Mouse (Mus musculus) erythroblast, embryonic 14.5 days (primary cell): ENCODE measurements around the gene Pianp. TPM values are rescaled to one million over a fixed set of nuclear protein-coding genes. Genes with fewer than 3 reads are reported as not detected.
"Not testable (repeated sequence)": the region's sequence is repeated elsewhere in the genome, so short reads cannot be mapped to it uniquely, and the experiment has no call there.

Experiments used
- H3K27me3 ChIP-seq: 2 replicates; pipeline ENCODE4 v1.6.1; 2012; ENCODE audit warnings: inconsistent platforms; ENCODE audit not compliant: control insufficient read depth
- H3K36me3 ChIP-seq: 2 replicates; pipeline ENCODE4 v1.6.1; 2012; ENCODE audit warnings: mild to moderate bottlenecking, inconsistent platforms; ENCODE audit not compliant: control insufficient read depth
- H3K4me1 ChIP-seq: 2 replicates; pipeline ENCODE4 v1.6.1; 2012; ENCODE audit warnings: inconsistent platforms; ENCODE audit not compliant: control insufficient read depth
- H3K4me3 ChIP-seq: replicated peaks from 2 replicates; pipeline ENCODE3; 2012; ENCODE audit warnings: moderate library complexity, mild to moderate bottlenecking, inconsistent platforms
- H3K9me3 ChIP-seq: 2 replicates; pipeline ENCODE4 v1.6.1; 2012; ENCODE audit warnings: low read length, inconsistent platforms, mixed read lengths; ENCODE audit not compliant: control insufficient read depth
- GATA1 ChIP-seq: IDR thresholded peaks from 2 replicates; pipeline ENCODE4 v1.6.1; 2012; ENCODE audit warnings: low read length, inconsistent platforms, mixed read lengths
- TAL1 ChIP-seq: IDR thresholded peaks from 3 replicates; pipeline ENCODE4 v1.6.1; 2012; ENCODE audit warnings: low read length, inconsistent platforms, mixed read lengths
- polyA plus RNA-seq: library from polyadenylated mRNA; stranded (reverse); fragments of >175 nt; gene quantifications from 2 replicates; pipeline ENCODE4 v1.2.3, GENCODE M21; 2012

The Pianp gene
- polyA plus RNA-seq, 1 experiment: not detected

- TF ChIP-seq GATA1 (no peak), TAL1 (no peak)
- H3K4me1 ChIP-seq: peaks cover 10% of the 10 kb centered on the region
- H3K9me3 ChIP-seq: peaks cover 6% of the 10 kb centered on the region; the same call in 1 of the 2 replicates
- H3K4me3 ChIP-seq: no peak overlapping the region
- peaks cover 98% of the 10 kb centered on the region for H3K27me3 ChIP-seq
- H3K36me3 ChIP-seq: no peaks in the 10 kb centered on the region
Observed at GRCm38 (mm10) chr6:124999546-124999945, 3.1 kb downstream of the Pianp start.

DNA sequence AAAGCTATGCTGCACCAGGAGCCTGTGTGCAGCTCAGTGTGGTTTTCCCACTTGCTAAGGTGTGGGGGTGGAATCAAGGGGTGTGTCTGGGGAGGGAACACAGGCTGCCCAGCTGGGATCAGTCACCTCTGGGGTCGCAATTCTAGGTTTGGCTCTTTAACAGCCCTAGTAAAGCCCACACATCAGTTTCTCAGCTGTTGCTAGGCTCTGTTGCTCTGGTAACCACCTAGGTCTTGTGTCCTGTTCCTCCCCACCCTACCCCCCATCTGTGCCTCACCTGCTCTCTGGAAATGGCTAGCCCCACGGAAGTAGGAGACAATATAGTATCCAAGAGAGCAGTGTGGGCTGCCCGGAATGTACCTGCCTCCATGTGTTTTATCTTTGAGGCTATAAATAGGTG is 7.2 kb downstream of the Pianp start:
- no peak overlapping the region for H3K4me3 ChIP-seq
- H3K9me3 ChIP-seq: no peaks in the 10 kb centered on the region
- H3K27me3 ChIP-seq: peaks cover 57% of the 10 kb centered on the region
- H3K36me3 ChIP-seq: no peaks in the 10 kb centered on the region
- peaks cover 14% of the 10 kb centered on the region for H3K4me1 ChIP-seq
- TF ChIP-seq TAL1 (no peak), GATA1 (no peak)

- Histone ChIP-seq H3K4me1 (peaks cover 20% of the 10 kb centered on the region), H3K36me3 (peaks cover 3% of the 10 kb centered on the region; the same call in 1 of the 2 replicates), H3K4me3 (no peak overlapping the region), H3K9me3 (no peaks in the 10 kb centered on the region), H3K27me3 (peaks cover 44% of the 10 kb centered on the region)
- TF ChIP-seq TAL1 (no peak), GATA1 (no peak)
Observed at GRCm38 (mm10) chr6:125005086-125005485, 8.6 kb downstream of the Pianp start.

- peaks cover 29% of the 10 kb centered on the region for H3K36me3 ChIP-seq
- peak overlapping the region; percentile 93 for H3K4me3 ChIP-seq
- H3K9me3 ChIP-seq: no peaks in the 10 kb centered on the region
- peaks cover 14% of the 10 kb centered on the region for H3K27me3 ChIP-seq
- peaks cover 35% of the 10 kb centered on the region for H3K4me1 ChIP-seq
- TF ChIP-seq GATA1 (no peak), TAL1 (no peak)
Observed at GRCm38 (mm10) chr6:125008060-125008459, 11.6 kb downstream of the Pianp start.

GRCm38 (mm10) chr6:125008586-125009128 is 12.2 kb downstream of the Pianp start:
- TF ChIP-seq TAL1 (no peak), GATA1 (no peak)
- peak overlapping the region; percentile 93 for H3K4me3 ChIP-seq
- peaks cover 8% of the 10 kb centered on the region for H3K27me3 ChIP-seq
- peaks cover 37% of the 10 kb centered on the region for H3K4me1 ChIP-seq
- H3K9me3 ChIP-seq: no peaks in the 10 kb centered on the region
- H3K36me3 ChIP-seq: peaks cover 35% of the 10 kb centered on the region

DNA sequence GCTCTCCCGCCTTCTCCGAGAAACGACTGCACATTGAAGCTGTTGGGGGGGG is 12.5 kb downstream of the Pianp start, which contains the start of gene Zfp384:
TSS of gene Zfp384 (plus strand) at position 17 of the 52 bp plus-strand sequence.
- Histone ChIP-seq H3K9me3 (no peaks in the 10 kb centered on the region), H3K36me3 (peaks cover 38% of the 10 kb centered on the region), H3K4me1 (peaks cover 38% of the 10 kb centered on the region), H3K27me3 (peaks cover 5% of the 10 kb centered on the region), H3K4me3 (peak within 1 kb of the TSS; percentile 93)
- TF ChIP-seq GATA1 (no peak), TAL1 (no peak)

DNA sequence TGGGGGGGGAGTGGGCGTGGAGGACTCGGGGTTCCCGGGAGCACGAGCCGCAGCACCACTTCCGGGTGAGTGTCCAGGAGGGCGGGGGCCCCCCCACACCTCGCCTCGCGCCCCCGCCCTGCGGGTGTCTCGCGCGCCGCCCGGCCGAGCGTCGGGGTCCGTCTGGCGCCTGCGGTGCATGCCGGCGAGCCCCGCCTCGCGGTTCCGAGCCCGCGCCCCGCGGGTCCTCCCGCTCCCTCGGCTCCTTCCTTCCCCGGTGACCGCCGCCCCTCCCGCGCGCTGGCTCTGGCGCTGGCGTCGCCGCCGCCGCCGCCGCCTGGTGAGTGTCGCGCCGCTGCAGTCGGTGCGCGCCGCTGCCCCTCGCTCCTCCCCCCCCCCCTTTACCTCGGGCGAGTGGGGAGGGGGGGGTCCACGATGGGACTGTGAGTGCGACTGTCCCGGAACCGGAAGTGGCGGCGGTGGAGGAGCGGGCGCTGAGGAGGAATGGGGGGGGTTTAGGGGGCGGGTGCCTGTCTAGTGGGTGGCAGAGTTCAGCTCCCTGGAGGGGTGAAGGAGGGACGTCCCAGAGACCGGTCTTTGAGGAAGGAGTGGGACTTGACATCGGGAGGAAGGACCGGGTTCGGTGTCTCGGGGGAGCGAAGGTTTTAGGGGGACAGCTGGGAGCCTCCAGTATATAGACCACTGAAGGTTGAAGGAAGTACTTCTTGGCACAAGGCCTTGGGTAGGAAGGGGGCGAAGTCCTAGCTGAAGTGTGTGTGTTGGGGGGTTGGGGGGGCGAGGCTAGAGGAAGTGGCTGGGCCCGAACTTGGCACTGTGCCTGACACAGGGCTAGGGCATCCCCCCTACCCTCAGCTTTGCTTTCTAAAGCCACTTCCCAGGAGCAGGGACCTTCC is 12.9 kb downstream of the Pianp start:
- Histone ChIP-seq H3K4me3 (peak overlapping the region; percentile 93), H3K9me3 (no peaks in the 10 kb centered on the region), H3K4me1 (peaks cover 38% of the 10 kb centered on the region), H3K27me3 (peaks cover 1% of the 10 kb centered on the region), H3K36me3 (peaks cover 43% of the 10 kb centered on the region)
- no peak for TF ChIP-seq GATA1
- no peak for TF ChIP-seq TAL1

DNA sequence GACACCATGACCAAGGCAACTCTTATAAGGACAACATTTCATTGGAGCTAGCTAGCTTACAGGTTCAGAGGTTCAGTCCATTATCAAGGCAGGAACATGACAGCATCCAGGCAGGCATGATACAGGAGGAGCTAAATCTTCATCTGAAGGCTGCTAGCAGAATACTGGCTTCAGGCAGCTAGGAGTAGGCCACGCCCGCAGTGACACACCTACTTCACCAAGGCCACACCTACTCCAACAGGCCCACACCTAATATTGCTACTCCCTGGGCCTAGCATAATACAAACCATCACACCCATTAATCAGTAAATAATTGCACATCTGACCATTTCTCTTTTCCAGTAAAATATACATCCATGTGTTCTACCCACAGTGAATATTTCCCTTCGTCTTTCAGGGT is 21.2 kb downstream of the Pianp start:
- H3K9me3 ChIP-seq: no peaks in the 10 kb centered on the region
- TF ChIP-seq TAL1: no peak
- no peak for TF ChIP-seq GATA1
- peaks cover 91% of the 10 kb centered on the region for H3K36me3 ChIP-seq
- H3K27me3 ChIP-seq: no peaks in the 10 kb centered on the region
- H3K4me1 ChIP-seq: peaks cover 49% of the 10 kb centered on the region
- no peak overlapping the region for H3K4me3 ChIP-seq

DNA sequence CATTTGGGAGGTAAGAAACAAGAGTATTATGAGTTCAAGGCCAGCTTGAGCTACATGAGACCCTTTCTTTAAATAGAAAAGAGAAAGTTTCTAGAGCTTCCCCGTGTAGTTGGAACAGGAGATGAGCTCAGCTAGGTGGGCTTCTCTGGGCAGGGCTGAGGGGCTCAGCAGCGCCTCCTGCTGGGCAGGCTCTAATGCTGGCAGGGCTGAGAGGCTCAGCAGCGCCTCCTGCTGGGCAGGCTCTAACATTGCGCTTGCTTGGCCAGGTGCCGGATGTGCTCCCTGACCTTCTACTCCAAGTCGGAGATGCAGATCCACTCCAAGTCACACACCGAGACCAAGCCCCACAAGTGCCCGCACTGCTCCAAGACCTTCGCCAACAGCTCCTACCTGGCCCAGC is 34.0 kb downstream of the Pianp start:
- not testable (repeated sequence) for H3K4me1 ChIP-seq, H3K9me3 ChIP-seq, H3K27me3 ChIP-seq, H3K4me3 ChIP-seq
- H3K36me3 ChIP-seq: peaks cover 95% of the 10 kb centered on the region

- no peak for TF ChIP-seq TAL1
- no peak for TF ChIP-seq GATA1
- Histone ChIP-seq H3K4me1 (peaks cover 2% of the 10 kb centered on the region), H3K27me3 (no peaks in the 10 kb centered on the region), H3K9me3 (no peaks in the 10 kb centered on the region), H3K4me3 (no peak overlapping the region), H3K36me3 (peaks cover 96% of the 10 kb centered on the region)
Observed at GRCm38 (mm10) chr6:125031604-125032003, 35.1 kb downstream of the Pianp start.
